In genomic region chr6:11906890-11907268, GRCm38 (mm10) we compare ENCODE assay signal across 8 mouse cellular contexts. TPM values are rescaled to one million over a fixed set of nuclear protein-coding genes. Genes with fewer than 3 reads are reported as not detected.
DNase-seq lines count a peak whose midpoint lies in the region; ATAC-seq lines count a peak whose summit lies in the region.

No protein-coding gene starts in this region.

- peaks cover 9% of the 10 kb centered on the region for H3K36me3 ChIP-seq in lung, embryonic 16.5 days (ENCODE audit: control insufficient read depth, insufficient read depth, low read length)
- H3K36me3 ChIP-seq in midbrain, embryonic 15.5 days (replicated peaks) = peaks cover 10% of the 10 kb centered on the region

- peak overlapping the region; percentile 89 for H3K27ac ChIP-seq in lung, embryonic 16.5 days (ENCODE audit: low read length)
- peak overlapping the region; percentile 80 for H3K27ac ChIP-seq in midbrain, embryonic 15.5 days

- ATAC-seq in lung, embryonic 16.5 days (ENCODE audit: low read depth) = peak; percentile 30
- peak; percentile 8 for ATAC-seq in inflammation-experienced regulatory T-cells, adult 6 months
- ATAC-seq in midbrain, embryonic 15.5 days (replicated peaks) = peak; percentile 58; the same call in 1 of the 2 replicates

- peak overlapping the region; percentile 80 for H3K4me2 ChIP-seq in lung, embryonic 16.5 days (ENCODE audit: low read depth, low read length)
- peak overlapping the region; percentile 65 for H3K4me2 ChIP-seq in midbrain, embryonic 15.5 days

- peak overlapping the region; percentile 91 for H3K9ac ChIP-seq in lung, embryonic 16.5 days (ENCODE audit: low read length)
- H3K9ac ChIP-seq in midbrain, embryonic 15.5 days = peak overlapping the region; percentile 69

- 0% methylated on average over 5 of the region's 5 CpGs for WGBS in lung, embryonic 16.5 days
- WGBS in midbrain, embryonic 15.5 days = under 1% methylated on average over 5 of the region's 5 CpGs

- no peak for DNase-seq in lung, postnatal 14 days
- DNase-seq in embryo, embryonic 11 days = peak; percentile 18
- no peak for DNase-seq in ovary, postnatal 14 days (ENCODE audit: low spot score)
- no peak for DNase-seq in frontal cortex, adult 2 months (ENCODE audit: extremely low spot score in 1 of 2, low spot score in 1 of 2)
- DNase-seq in cerebellum, adult 18-20 months = no peak

- peaks cover 14% of the 10 kb centered on the region for H3K4me1 ChIP-seq in lung, embryonic 16.5 days (replicated peaks; ENCODE audit: control insufficient read depth, insufficient read depth, low read length)
- peaks cover 20% of the 10 kb centered on the region for H3K4me1 ChIP-seq in midbrain, embryonic 15.5 days

- H3K4me3 ChIP-seq in lung, embryonic 16.5 days (ENCODE audit: low read length) = peak overlapping the region; percentile 94
- peak overlapping the region; percentile 82 for H3K4me3 ChIP-seq in midbrain, embryonic 15.5 days

- H3K27me3 ChIP-seq in lung, embryonic 16.5 days (ENCODE audit: control insufficient read depth, insufficient read depth, low read depth, low read length) = no peaks in the 10 kb centered on the region
- H3K27me3 ChIP-seq in midbrain, embryonic 15.5 days (replicated peaks) = no peaks in the 10 kb centered on the region

- H3K9me3 ChIP-seq in lung, embryonic 16.5 days (ENCODE audit: control insufficient read depth, low read length) = no peaks in the 10 kb centered on the region
- no peaks in the 10 kb centered on the region for H3K9me3 ChIP-seq in midbrain, embryonic 15.5 days

RNA-seq across cellular contexts. Expression of gene Ndufa4, which starts 0.4 kb away (rescaled TPM):
- 895 and 918 TPM in 2 replicates for polyA plus RNA-seq in lung, embryonic 16.5 days (2015; fragmentation: Nextera tagmentation; extraction: Ambion mirVana)
- polyA plus RNA-seq in inflammation-experienced regulatory T-cells, adult 6 months (2017; shearing (Covaris generic)) = 100 to 1,000 TPM; 457 to 640 (median 459) TPM
- polyA plus RNA-seq in midbrain, embryonic 15.5 days (2015; fragmentation: Nextera tagmentation; extraction: Ambion mirVana) = 966 and 990 TPM in 2 replicates
- polyA plus RNA-seq in frontal cortex, adult 2 months (2012; rRNA removed) = 1,071 and 1,074 TPM in 2 replicates

RNA-seq across cellular contexts. Expression of gene Phf14, which starts 0.7 kb away (rescaled TPM):
- polyA plus RNA-seq in lung, embryonic 16.5 days (2015; fragmentation: Nextera tagmentation; extraction: Ambion mirVana) = 53.5 TPM in 2 replicates
- polyA plus RNA-seq in inflammation-experienced regulatory T-cells, adult 6 months (2017; shearing (Covaris generic)) = 10 to 100 TPM; 43.2 to 63.8 (median 59.4) TPM
- polyA plus RNA-seq in midbrain, embryonic 15.5 days (2015; fragmentation: Nextera tagmentation; extraction: Ambion mirVana) = 83.3 and 93.3 TPM in 2 replicates
- 47.9 and 57.6 TPM in 2 replicates for polyA plus RNA-seq in frontal cortex, adult 2 months (2012; rRNA removed)

Comparison
In these comparisons a context has a peak if more than half of its experiments do, and no peak if none do; other contexts are left out.
1. ATAC-seq: peak in every context shown above with its lines; median percentile 58 in midbrain, embryonic 15.5 days; 30 in lung, embryonic 16.5 days; 8 in inflammation-experienced regulatory T-cells, adult 6 months.